Mouse (Mus musculus): ENCODE results near the gene Prr36.

- TF ChIP-seq CTCF (IDR thresholded peaks at IDR 0.05; ENCODE audit: low read depth) (peak; percentile 94), EP300 (IDR thresholded peaks at IDR 0.05; ENCODE audit: low read depth) (no peak)
Measured at GRCm38 (mm10) chr8:4258233-4258632, 41.0 kb upstream of the Prr36 start.
